Mouse (Mus musculus) CH12.LX (cell line): ENCODE results near the gene Cep135.

Experiments used
- BHLHE40 ChIP-seq: IDR thresholded peaks from 2 replicates; pipeline ENCODE4 v1.6.1; 2011; ENCODE audit warnings: mild to moderate bottlenecking, low read depth, low read length, improper control_type of control experiment
- CTCF ChIP-seq, 2 experiments: IDR thresholded peaks in 1 of 2; conservative IDR thresholded peaks in 1 of 2; 2 replicates each; pipeline ENCODE4 v1.5.1; 2011 to 2012; ENCODE audit warnings: low read depth in 2 of 2, low read length in 2 of 2, improper control_type of control experiment in 1 of 2, inconsistent platforms in 1 of 2, mild to moderate bottlenecking in 1 of 2, moderate library complexity in 1 of 2
- ELF1 ChIP-seq: IDR thresholded peaks from 2 replicates; pipeline ENCODE4 v1.6.1; 2014; ENCODE audit warnings: low read depth, mild to moderate bottlenecking, inconsistent platforms, low read length, improper control_type of control experiment
- EP300 ChIP-seq: IDR thresholded peaks from 2 replicates; pipeline ENCODE4 v1.6.1; 2011; ENCODE audit warnings: low read length, improper control_type of control experiment
- ETS1 ChIP-seq: conservative IDR thresholded peaks from 2 replicates; pipeline ENCODE4 v1.6.1; 2012; ENCODE audit warnings: low read depth, mild to moderate bottlenecking, inconsistent platforms, low read length, improper control_type of control experiment, moderate library complexity
- POLR2A ChIP-seq: IDR thresholded peaks from 2 replicates; pipeline ENCODE4 v1.6.1; 2011; ENCODE audit warnings: low read depth, mild to moderate bottlenecking, improper control_type of control experiment, low read length
- TBP ChIP-seq: conservative IDR thresholded peaks from 2 replicates; pipeline ENCODE4 v1.6.1; 2011; ENCODE audit warnings: low read depth, low read length, improper control_type of control experiment

DNA sequence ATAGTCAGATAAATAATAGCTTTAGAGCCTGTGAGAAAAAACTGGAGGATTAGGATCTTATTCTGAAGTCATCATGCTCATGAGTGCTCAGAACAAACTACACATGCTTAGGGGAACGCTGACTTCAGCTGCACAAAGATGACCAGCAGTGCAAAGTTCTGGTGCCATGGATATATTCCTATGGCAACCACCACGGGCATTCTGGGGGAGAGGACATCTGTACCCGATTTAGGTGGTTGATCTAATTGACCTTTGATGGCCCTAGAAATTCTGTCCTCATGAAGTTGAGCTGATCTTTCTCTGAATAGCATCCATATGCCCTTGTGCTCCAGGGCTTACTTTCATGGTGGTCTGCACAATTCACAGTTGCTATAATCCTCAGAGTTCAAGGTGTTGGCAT, 11.5 kb upstream of the Cep135 start:
- TF ChIP-seq CTCF (conservative IDR thresholded peaks at IDR 0.05 in 1 of 2, IDR thresholded peaks at IDR 0.05 in 1 of 2; ENCODE audit: low read depth in 2 of 2, low read length in 2 of 2) (no peak), EP300 (no peak), POLR2A (no peak), ETS1 (no peak), BHLHE40 (no peak), TBP (no peak), ELF1 (no peak)
